Mouse (Mus musculus) intestine, embryonic 16.5 days (tissue): ENCODE measurements around the gene Olfr243. TPM values are rescaled to one million over a fixed set of nuclear protein-coding genes. Genes with fewer than 3 reads are reported as not detected.
"Not testable (repeated sequence)": the region's sequence is repeated elsewhere in the genome, so short reads cannot be mapped to it uniquely, and the experiment has no call there.

ENCODE experiments used
- ATAC-seq: fragments of 200-750 bp; cut with Nextera tagmentation; 2 replicates; pipeline ENCODE4 v1.8.0; 2017; ENCODE audit warnings: moderate TSS enrichment, moderate library complexity
- H3K27ac ChIP-seq: fragments of 300-500 bp; sonication (generic); 2 replicates; pipeline ENCODE4 v1.5.1; 2014; ENCODE audit warnings: mild to moderate bottlenecking, low read length
- H3K27me3 ChIP-seq: fragments of 300-500 bp; sonication (generic); replicated peaks from 2 replicates; pipeline ENCODE4 v1.6.1; 2014; ENCODE audit warnings: low read length, control low read depth, mixed read lengths; ENCODE audit not compliant: control insufficient read depth, insufficient read depth
- H3K36me3 ChIP-seq: fragments of 300-500 bp; sonication (generic); 2 replicates; pipeline ENCODE4 v1.6.1; 2014; ENCODE audit warnings: low read length, control low read depth; ENCODE audit not compliant: control insufficient read depth, insufficient read depth
- H3K4me1 ChIP-seq: fragments of 300-500 bp; sonication (generic); 2 replicates; pipeline ENCODE4 v1.6.1; 2014; ENCODE audit warnings: low read length, control low read depth, mixed read lengths; ENCODE audit not compliant: control insufficient read depth, insufficient read depth
- H3K4me2 ChIP-seq: fragments of 300-500 bp; sonication (generic); 2 replicates; pipeline ENCODE4 v1.6.1; 2014; ENCODE audit warnings: low read depth, low read length, control low read depth
- H3K4me3 ChIP-seq: fragments of 300-500 bp; sonication (generic); 2 replicates; pipeline ENCODE4 v1.5.1; 2014; ENCODE audit warnings: mild to moderate bottlenecking, low read length
- H3K9ac ChIP-seq: fragments of 300-500 bp; sonication (generic); 2 replicates; pipeline ENCODE4 v1.6.1; 2014; ENCODE audit warnings: low read depth, low read length
- H3K9me3 ChIP-seq: fragments of 300-500 bp; sonication (generic); 2 replicates; pipeline ENCODE4 v1.6.1; 2016; ENCODE audit warnings: low read length, control low read depth; ENCODE audit not compliant: control insufficient read depth
- WGBS: fragments of 180-500 bp; shearing (Covaris S2); extraction: QIAGEN DNeasy Blood & Tissue Kit; methylation state at CpG from one replicate; pipeline ENCODE4 v1.1.7; 2014; 5-methylcytosine and 5-hydroxymethylcytosine counted together
- polyA plus RNA-seq: library from polyadenylated mRNA; unstranded; fragments of >200 nt; fragmentation: Nextera tagmentation; extraction: Ambion mirVana; gene quantifications from 2 replicates; pipeline ENCODE4 v1.2.1, GENCODE M21; 2015

Gene Olfr243
- not detected in 2 replicates for polyA plus RNA-seq

DNA sequence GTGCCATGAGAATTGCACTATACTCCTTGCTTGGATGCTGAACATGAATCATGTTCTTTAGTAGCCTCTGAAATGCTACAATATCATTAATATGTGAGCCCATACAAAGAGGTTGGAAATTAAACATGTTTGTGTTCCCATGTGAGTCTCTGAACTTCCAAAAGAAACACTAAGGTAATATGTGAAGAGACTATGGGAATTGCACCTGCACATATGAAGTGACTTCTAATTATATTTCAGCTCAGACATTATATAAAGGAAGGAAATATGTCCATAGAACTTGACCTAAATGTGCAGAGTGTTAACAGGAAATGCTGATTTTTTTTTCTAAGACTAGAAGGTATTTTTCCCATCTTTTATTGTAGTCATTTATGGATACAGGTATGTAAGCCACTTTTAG lies at the start of gene Olfr243:
Gene Olfr243 (plus strand): TSS at position 301 of the 400 bp plus-strand sequence.
- Histone ChIP-seq H3K9ac (no peak within 1 kb of the TSS), H3K36me3 (no peaks in the 10 kb centered on the region), H3K27ac (no peak within 1 kb of the TSS), H3K4me2 (no peak within 1 kb of the TSS), H3K27me3 (no peaks in the 10 kb centered on the region), H3K4me1 (no peaks in the 10 kb centered on the region), H3K9me3 (no peaks in the 10 kb centered on the region), H3K4me3 (no peak within 1 kb of the TSS)
- no peak for ATAC-seq

DNA sequence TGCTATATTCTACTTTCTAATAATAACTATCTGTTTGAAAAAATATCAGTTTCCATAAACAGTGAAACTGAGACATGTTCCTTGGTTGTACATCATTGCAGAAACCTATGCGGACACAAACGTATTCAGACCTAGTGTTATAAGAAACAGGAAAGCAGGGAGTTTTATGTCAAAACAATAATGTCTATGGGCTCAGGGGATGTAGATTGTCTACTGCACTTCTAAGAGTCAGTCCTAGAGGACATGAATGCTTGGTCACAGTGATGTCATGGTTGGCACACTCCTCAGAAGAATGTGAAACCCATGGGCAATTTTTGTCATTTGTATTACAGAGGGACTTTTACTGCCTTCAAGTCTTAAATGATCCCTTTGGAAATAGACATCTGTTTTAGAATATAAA lies 43.4 kb upstream of the Olfr243 start, which contains the start of gene Olfr624:
Gene Olfr624 (minus strand): TSS at position 101 of the 400 bp plus-strand sequence.
- Histone ChIP-seq H3K4me3 (no peak within 1 kb of the TSS), H3K27me3 (no peaks in the 10 kb centered on the region), H3K36me3 (no peaks in the 10 kb centered on the region), H3K9me3 (no peaks in the 10 kb centered on the region), H3K4me2 (no peak within 1 kb of the TSS), H3K4me1 (no peaks in the 10 kb centered on the region), H3K27ac (no peak within 1 kb of the TSS), H3K9ac (no peak within 1 kb of the TSS)
- whole genome bisulfite sequencing, result 89% methylated on average over 2 of the region's 2 CpGs
- ATAC-seq, result no peak

DNA sequence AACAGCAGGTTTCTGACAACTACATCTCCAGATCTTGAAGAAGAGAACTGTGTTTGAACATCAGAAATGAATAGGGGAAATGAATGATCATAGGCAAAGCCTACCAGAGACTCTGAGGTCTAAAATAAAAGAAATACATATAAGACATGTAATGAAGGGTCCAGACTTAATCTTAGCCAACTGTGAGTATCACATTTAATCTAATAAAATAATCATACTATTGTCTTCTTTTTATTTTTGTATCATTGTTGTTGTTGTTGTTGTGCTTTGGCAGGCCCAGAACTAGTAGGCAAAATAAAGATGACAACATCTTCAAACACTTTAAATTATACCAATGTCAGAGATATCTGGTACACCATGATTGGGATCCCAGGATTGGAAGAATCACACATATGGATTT lies 32.1 kb upstream of the Olfr243 start, which contains the start of gene Olfr625-ps1:
Gene Olfr625-ps1 (plus strand): TSS at position 301 of the 400 bp plus-strand sequence.
- Histone ChIP-seq H3K9me3 (no peaks in the 10 kb centered on the region), H3K27me3 (no peaks in the 10 kb centered on the region), H3K4me3 (no peak within 1 kb of the TSS), H3K4me2 (no peak within 1 kb of the TSS), H3K36me3 (no peaks in the 10 kb centered on the region), H3K9ac (no peak within 1 kb of the TSS), H3K4me1 (no peaks in the 10 kb centered on the region), H3K27ac (no peak within 1 kb of the TSS)
- no peak for ATAC-seq

DNA sequence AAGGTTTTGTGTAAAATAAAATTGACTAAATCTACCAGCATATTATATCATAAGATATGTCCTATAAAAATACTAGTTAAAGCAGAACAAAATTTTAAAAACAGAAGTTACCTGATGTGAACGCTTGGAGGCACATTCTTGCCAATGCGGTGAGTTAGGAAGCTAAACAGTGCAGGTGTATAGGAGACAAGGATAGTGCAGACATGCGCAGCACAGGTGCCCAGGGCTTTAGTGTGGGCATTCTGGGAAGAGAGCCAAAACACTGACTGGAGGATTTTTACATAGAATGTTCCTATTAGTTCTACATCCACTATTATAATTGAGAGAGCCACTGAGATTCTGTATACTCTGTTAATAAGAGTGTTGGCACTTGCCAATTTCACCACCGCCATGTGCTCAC lies 15.0 kb upstream of the Olfr243 start:
- no peaks in the 10 kb centered on the region for H3K27me3 ChIP-seq
- H3K4me3 ChIP-seq, result no peak overlapping the region
- H3K9me3 ChIP-seq, result no peaks in the 10 kb centered on the region
- no peak overlapping the region for H3K4me2 ChIP-seq
- ATAC-seq, result no peak
- H3K4me1 ChIP-seq, result no peaks in the 10 kb centered on the region
- no peaks in the 10 kb centered on the region for H3K36me3 ChIP-seq
- no peak overlapping the region for H3K9ac ChIP-seq
- H3K27ac ChIP-seq, result no peak overlapping the region
- 96% methylated on average over 4 of the region's 4 CpGs for WGBS

DNA sequence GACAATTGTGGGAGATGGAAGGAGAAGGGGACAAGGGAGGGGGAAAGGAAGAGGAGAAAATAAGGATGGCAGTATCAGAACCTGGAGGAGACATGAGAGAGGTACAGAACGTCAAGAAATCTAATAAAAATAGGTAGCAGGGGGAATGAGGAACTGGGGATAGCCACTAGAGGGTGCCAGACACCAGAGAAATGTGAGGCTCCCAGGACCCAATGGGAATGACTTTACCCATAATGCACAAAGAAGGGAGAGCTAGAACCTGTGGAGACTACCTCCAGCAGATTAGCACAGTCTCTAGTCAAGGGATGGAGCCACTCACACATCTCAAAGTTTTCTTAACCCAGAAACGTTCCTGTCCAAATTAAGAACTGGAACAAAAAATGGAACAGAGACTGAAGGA lies 2.4 kb upstream of the Olfr243 start:
- WGBS, result 40% methylated on average over 2 of the region's 2 CpGs
- H3K36me3 ChIP-seq, result no peaks in the 10 kb centered on the region
- no peak overlapping the region for H3K9ac ChIP-seq
- no peaks in the 10 kb centered on the region for H3K4me1 ChIP-seq
- H3K27ac ChIP-seq, result no peak overlapping the region
- no peaks in the 10 kb centered on the region for H3K27me3 ChIP-seq
- H3K4me2 ChIP-seq, result no peak overlapping the region
- H3K9me3 ChIP-seq, result no peaks in the 10 kb centered on the region
- H3K4me3 ChIP-seq, result no peak overlapping the region
- no peak for ATAC-seq

DNA sequence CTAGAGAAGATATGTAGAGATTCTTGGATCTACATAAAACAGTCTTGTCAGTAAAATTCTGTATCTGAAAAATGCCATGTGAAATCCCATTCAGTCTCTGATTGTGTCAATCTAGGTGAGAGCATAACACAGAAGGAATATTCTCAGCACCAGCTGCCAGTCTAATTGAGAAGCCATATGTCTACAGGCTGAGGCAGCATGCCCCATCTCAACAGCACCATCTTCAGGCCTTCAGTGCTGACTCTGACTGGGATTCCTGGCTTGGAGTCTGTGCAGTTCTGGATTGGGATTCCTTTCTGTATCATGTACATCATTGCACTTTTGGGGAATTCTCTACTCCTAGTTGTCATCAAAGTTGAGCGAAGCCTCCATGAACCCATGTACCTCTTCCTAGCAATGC lies 1.9 kb downstream of the Olfr243 start:
- H3K36me3 ChIP-seq, H3K9ac ChIP-seq, H3K4me1 ChIP-seq, H3K27me3 ChIP-seq, H3K9me3 ChIP-seq, H3K27ac ChIP-seq, H3K4me3 ChIP-seq, H3K4me2 ChIP-seq, ATAC-seq: not testable (repeated sequence)
- 93% methylated on average over 1 of the region's 1 CpGs for WGBS

GRCm38 (mm10) chr7:103730074-103730473 lies 15.6 kb downstream of the Olfr243 start, which contains the start of gene Olfr628:
TSS of gene Olfr628 (plus strand) at chr7:103730374.
- WGBS, result 89% methylated on average over 1 of the region's 1 CpGs
- H3K27me3 ChIP-seq, result no peaks in the 10 kb centered on the region
- no peak for ATAC-seq
- H3K36me3 ChIP-seq, result no peaks in the 10 kb centered on the region
- no peak within 1 kb of the TSS for H3K4me2 ChIP-seq
- H3K27ac ChIP-seq, result no peak within 1 kb of the TSS
- no peak within 1 kb of the TSS for H3K9ac ChIP-seq
- H3K9me3 ChIP-seq, result no peaks in the 10 kb centered on the region
- no peak within 1 kb of the TSS for H3K4me3 ChIP-seq
- H3K4me1 ChIP-seq, result no peaks in the 10 kb centered on the region

DNA sequence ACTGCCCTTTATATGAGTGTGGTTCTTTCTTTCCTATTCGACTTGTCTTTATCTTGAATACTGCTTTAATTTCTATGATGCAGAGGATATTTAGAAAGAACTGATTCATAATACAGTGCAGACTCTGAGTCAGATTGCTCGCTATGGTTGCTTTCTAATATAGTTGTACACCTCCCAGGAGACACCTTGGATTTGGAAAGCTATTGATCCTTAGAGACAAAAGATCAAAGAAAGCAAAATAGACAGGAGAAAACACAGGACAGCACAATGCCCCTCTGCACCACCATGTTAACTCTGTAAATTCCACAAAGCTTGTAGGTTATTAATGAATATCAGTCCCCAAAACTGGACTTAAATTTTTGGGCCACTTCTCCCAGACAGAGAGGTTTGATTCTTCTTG lies 30.4 kb downstream of the Olfr243 start, which contains the start of gene Olfr629:
Gene Olfr629 (minus strand): TSS at position 101 of the 400 bp plus-strand sequence.
- H3K9me3 ChIP-seq, result no peaks in the 10 kb centered on the region
- 78% methylated on average over 2 of the region's 2 CpGs for whole genome bisulfite sequencing
- ATAC-seq, result no peak
- no peak within 1 kb of the TSS for H3K9ac ChIP-seq
- no peaks in the 10 kb centered on the region for H3K4me1 ChIP-seq
- H3K27me3 ChIP-seq, result no peaks in the 10 kb centered on the region
- H3K4me3 ChIP-seq, result no peak within 1 kb of the TSS
- H3K36me3 ChIP-seq, result no peaks in the 10 kb centered on the region
- H3K4me2 ChIP-seq, result no peak within 1 kb of the TSS
- H3K27ac ChIP-seq, result no peak within 1 kb of the TSS

- H3K36me3 ChIP-seq, result no peaks in the 10 kb centered on the region
Observed at GRCm38 (mm10) chr7:103757233-103757632, 42.8 kb downstream of the Olfr243 start, which contains the start of gene Olfr630. TSS of gene Olfr630 (minus strand) at chr7:103757333.

GRCm38 (mm10) chr7:103762212-103762611 lies 47.7 kb downstream of the Olfr243 start:
- 90% methylated on average over 6 of the region's 6 CpGs for WGBS
- not testable (repeated sequence) for H3K4me1 ChIP-seq, ATAC-seq, H3K9me3 ChIP-seq, H3K27me3 ChIP-seq, H3K4me2 ChIP-seq, H3K9ac ChIP-seq, H3K36me3 ChIP-seq, H3K27ac ChIP-seq, H3K4me3 ChIP-seq

More at GRCm38 (mm10) chr7:103757233-103757632, 42.8 kb downstream of the Olfr243 start, which contains the start of gene Olfr630:
- Histone ChIP-seq H3K4me1 (no peaks in the 10 kb centered on the region), H3K4me2 (no peak within 1 kb of the TSS), H3K27ac (no peak within 1 kb of the TSS), H3K9ac (no peak within 1 kb of the TSS), H3K9me3 (no peaks in the 10 kb centered on the region), H3K4me3 (no peak within 1 kb of the TSS), H3K27me3 (no peaks in the 10 kb centered on the region)
- no peak for ATAC-seq
- 44% methylated on average over 2 of the region's 2 CpGs for WGBS
